Mouse (Mus musculus): ENCODE measurements around the gene Defb26.

GRCm38 (mm10) chr2:152548124-152548523, 36.6 kb upstream of the Defb26 start:
- TF ChIP-seq CTCF (IDR thresholded peaks at IDR 0.05; ENCODE audit: control insufficient read depth, insufficient read depth, insufficient replicate concordance, low read depth, low read length) (no peak), POLR2A (IDR thresholded peaks at IDR 0.05; ENCODE audit: control insufficient read depth, low read depth, low read length) (no peak)

Data from testis, adult 2 months (tissue).